Mouse (Mus musculus) layer of hippocampus, adult 9-10 months (tissue): ENCODE measurements at regions not wholly inside any gene's neighbourhood (a gene's known extent, or its start where the extent isn't known, plus 50 kb on each side); places are given as distances from the start of the nearest gene placed in this dataset.

ENCODE experiments used
- DNase-seq: peaks from one replicate; pipeline ENCODE4 v3.0.0; 2022; ENCODE audit warnings: low spot score

GRCm38 (mm10) chr2:113959025-113959767, 54.2 kb downstream of the Gjd2 start:
- DNase-seq: no peak

GRCm38 (mm10) chr2:113952480-113952879, 60.9 kb downstream of the Gjd2 start:
- DNase-seq: no peak

DNA sequence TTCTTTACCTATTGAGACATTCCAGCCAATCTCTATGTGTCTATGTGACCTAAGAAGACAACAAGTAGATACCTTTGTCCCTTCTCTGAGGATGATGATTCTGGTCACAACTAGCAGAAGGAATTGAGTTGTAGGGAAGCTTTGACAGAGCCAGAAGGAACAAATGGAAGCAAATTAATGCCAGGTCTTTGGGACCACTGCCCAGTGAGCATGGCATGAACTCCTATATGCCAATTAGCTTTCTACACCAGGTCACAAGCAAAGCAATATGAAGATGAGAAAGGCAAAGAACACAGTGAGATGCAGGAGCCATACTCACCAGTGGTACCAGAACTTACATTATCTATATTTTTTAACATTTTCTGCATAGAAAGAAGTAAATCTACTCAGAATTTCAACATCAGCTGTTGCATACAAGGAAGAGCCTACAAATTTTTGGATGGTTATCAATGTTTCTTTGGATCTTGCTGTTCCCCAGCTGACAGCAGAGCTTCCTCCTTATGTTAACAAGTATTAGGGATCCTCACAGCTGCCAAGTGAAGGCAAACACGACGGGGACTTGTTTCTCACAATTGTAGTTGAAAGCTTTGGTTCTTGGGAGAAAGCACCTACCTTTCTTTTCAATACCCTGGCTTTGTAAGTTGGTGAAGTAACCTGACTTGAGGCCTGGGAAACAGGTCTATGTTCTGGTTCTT, 64.0 kb downstream of the Gjd2 start:
- peak; percentile 51 for DNase-seq

- no peak for DNase-seq
These were observed 81.7 kb downstream of the Gjd2 start for GRCm38 (mm10) chr2:113931689-113932088.

- DNase-seq: no peak
These were observed 82.5 kb downstream of the Gjd2 start for GRCm38 (mm10) chr2:113930948-113931347.

DNA sequence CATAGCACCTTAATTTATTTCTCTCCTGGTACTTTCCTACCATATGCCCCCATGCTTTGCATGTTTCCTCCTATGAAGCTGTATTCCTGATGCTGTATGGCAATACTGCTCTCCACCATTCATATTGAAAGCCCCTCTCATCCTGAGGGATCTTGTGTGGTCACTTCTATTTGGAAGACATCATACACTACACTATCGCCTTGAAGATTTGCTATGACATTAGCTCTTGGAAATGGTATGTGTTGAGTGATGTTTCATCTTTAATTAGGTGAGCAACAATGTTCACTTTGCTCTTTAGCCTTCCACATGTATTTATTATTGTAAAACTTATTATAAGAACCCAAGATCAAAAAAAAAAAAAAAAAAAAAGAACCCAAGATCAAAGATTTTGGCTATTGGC, 81.2 kb upstream of the Arhgap11a start:
- DNase-seq: no peak

- no peak for DNase-seq
These were observed 75.7 kb upstream of the Arhgap11a start for GRCm38 (mm10) chr2:113924138-113924537.

GRCm38 (mm10) chr2:113918913-113919312, 70.5 kb upstream of the Arhgap11a start:
- no peak for DNase-seq

GRCm38 (mm10) chr2:113914248-113914647, 65.8 kb upstream of the Arhgap11a start:
- no peak for DNase-seq

DNA sequence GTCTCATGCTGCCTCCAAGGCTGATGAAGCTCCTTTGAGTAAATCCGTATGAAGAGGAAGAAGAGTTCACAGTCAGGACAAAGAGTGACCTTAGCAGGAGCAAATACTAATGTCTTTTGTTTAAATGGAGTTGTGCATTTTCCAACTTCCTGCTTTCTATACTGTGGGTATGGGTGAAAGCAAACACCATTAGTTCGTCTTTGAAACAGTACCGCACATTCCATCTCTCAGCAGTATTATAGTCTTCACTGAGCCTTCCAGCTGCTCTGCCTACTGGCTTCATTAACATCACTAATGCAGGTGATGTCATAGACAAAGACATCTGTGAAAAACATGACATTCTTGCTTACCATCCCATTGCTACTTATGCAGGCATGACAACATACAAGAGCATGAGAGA, 62.7 kb upstream of the Arhgap11a start:
- no peak for DNase-seq

- DNase-seq: no peak
These were observed 61.0 kb upstream of the Arhgap11a start for GRCm38 (mm10) chr2:113909502-113909901.

GRCm38 (mm10) chr2:113908636-113909035, 60.2 kb upstream of the Arhgap11a start:
- DNase-seq: no peak

GRCm38 (mm10) chr2:113904414-113904813, 56.0 kb upstream of the Arhgap11a start:
- DNase-seq: no peak

DNA sequence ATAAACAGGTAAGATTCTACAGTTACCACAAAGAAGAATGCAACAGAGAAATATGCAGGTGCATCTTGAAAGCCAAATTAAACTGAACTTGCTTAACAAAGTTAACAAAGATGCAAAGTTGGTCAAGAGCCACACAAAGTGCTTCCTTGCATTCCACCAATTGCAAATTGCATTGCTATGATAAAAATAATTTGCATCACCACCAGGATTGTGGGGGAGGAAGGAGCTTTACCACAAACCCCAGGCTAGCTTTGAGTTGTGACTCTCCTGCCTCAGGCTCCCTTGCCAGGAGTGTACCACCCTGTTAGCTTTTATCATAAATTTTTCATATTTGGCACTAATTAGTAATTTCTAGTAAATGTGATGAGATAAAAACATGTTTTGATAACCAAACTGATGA, 55.4 kb upstream of the Arhgap11a start:
- DNase-seq: no peak

DNA sequence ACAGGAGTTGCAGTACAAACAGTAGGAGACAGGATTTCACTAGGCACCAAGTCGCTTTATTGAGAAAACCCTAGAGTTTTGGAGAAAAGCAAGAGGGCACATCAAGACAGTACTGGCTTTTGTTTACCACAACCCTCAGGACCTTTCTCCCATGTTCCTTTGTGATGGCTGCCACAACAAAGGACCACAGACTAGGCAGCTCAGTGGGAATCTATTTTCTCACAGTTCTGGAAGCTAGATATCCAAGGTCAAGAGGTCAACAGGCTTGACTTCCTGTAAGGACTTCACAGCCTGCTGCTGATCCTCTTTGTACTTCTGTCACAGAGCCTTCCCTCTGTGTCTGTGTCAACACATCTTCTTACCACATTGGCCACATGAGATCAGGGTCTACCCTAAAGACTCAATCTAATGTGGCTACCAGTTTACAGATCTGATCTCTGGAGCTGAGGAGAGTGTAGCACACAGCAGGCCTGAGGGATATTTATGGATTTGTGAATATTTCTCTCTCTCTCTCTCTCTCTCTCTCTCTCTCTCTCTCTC, 54.6 kb upstream of the Arhgap11a start:
- no peak for DNase-seq

GRCm38 (mm10) chr2:113902406-113902805, 53.9 kb upstream of the Arhgap11a start:
- DNase-seq: no peak

DNA sequence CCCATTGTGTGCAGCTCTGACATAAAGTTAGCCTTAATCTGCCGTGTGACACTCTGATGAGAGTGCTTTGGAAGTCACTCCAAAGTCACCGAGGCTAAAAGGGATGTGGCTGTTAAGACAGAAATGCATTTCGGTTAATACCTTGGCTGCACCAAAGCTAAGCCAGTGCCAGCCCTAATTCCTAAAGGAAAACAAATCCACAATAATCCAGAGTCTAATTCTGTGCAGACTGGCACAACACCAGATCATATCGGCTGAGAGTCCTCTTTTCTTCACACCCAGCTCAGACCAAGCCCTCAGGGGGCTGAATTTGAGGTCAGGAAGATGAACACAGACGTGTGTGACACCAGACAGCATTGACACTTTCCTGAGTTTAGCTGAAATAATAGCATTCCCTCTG, 52.0 kb upstream of the Arhgap11a start:
- DNase-seq: no peak

DNA sequence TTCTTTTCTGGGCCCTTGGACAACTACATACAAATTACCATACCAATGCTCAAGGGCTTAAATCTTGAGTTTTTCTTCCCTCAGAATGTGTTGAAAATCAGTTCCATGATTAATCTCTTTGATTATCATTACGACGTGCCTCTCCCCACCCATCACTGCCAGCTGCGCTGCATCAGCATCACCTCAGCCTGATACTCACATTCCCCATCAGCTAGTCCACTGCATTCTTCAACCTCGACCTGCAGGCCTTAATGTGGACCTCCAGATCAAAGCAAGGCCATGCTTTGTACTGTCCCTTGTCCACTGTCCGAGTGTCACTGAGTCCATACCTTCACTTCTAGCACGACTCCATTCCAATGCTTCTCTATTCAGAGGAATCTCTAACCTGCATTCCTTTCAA, 50.3 kb upstream of the Arhgap11a start:
- no peak for DNase-seq
